Mouse (Mus musculus): Measurements from ENCODE around the gene Ppox.

Gene Ppox

GRCm38 (mm10) chr1:171265971-171266744 lies 14.8 kb downstream of the Ppox start:
- no peak for DNase-seq (ENCODE audit: low spot score in 2 of 2)

DNA sequence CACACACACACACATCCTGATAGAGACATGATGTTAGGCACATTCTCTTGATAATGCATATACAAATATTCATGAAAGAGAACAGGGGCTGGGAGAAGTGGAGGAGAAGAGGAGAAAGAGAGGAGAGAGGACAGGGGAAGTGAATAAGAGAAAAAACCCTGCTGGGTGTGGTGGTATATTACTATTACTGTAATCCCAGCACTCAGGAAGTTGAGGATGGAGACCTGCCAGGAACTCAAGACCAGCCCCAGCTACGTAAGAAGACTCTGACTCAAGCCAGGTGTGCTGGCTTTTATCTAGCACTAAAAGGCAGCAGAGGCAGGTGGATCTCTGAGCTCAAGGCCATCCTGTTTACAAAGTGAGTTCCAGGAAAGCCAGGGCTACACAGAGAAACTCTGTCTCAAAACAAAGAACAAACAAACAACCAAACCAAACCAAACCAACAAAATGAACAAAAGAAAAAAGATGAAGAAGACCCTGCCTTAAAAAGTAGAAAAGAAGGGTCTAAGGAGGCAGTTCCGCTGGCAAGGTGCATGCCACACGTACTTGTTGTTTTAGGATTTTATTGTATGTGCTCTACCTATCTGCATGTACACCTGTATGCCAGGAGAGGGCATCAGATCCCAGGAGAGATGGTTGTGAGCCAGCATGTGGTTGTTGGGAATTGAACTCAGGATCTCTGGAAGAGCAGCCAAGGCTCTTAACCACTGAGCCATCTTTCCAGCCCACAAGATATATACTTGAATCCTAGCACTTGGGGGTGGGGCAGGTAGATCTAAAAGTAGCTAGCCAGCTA lies 17.1 kb downstream of the Ppox start:
- DNase-seq (ENCODE audit: low spot score in 2 of 2) = no peak

DNA sequence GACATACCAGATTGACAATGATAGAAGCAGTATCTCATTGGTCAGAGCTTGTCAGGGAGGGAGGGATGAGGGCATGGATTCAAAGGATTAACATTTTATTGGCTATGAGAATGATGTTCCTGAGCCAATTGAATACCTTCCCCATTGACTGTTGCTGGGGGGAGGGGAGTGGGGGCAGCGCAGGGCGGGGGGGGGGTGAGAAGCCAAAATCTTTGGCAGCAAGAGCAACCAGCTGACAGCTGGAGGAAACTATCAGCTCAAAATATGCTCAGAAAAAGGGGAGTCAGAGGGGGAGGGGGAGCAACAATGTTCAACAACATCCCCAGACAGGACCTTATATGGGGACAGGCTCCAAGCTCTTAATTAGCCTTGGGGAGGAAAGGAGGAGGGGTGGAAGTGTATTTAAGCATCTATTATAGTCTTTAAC lies 17.8 kb downstream of the Ppox start:
- peak in 1 of 2 experiments; percentile 82 for DNase-seq (ENCODE audit: low spot score in 2 of 2)

DNA sequence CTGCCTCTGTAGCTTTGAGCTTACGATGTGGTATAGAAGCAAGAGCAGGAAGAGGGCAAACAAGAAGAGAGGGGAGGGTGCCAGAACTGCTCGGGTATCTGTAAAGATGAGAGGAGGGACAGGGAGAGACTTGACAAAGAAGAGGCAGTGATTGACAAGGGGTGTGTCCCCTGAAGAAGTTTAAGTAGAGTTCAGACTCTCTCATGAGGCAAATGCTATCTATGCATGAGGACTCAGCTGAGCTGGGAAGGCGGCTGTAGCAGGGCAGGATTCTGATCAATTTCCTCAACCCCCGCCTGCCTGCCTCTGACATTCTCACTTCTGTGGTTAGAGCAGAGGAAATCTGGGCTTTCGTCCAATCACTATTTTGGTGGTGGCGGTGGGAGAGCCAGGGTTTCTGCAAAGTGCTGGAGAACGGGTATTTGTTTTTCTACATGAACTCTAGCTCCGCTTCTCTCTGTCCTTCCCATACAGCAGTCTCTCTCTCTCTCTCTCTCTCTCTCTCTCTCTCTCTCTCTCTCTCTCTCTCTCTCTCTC lies 18.3 kb downstream of the Ppox start:
- peak; percentile 75 to 84 for DNase-seq (ENCODE audit: low spot score in 2 of 2)

GRCm38 (mm10) chr1:171260316-171260715 lies 20.7 kb downstream of the Ppox start:
- DNase-seq (ENCODE audit: low spot score in 2 of 2) = no peak

GRCm38 (mm10) chr1:171258921-171259320 lies 22.1 kb downstream of the Ppox start:
- DNase-seq (ENCODE audit: low spot score in 2 of 2) = no peak

DNA sequence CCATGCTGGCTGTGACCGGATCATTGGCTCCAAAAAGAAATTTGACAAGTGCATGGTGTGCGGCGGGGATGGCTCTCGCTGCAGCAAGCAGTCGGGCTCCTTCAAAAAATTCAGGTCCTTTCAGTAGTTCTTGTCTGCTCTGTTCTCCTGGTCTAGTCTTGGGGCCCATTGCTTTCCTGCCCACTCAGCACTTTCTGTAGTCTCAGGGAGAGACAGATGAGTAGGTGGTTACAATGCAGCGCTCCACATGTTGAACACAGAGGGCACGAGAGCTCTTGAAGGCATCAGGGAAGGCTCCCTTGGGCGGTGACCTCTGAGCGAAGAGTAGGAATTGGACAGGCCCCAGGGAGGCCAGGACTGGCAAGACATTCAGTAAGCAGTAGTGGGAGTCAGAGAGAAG lies 23.2 kb downstream of the Ppox start:
- no peak for DNase-seq (ENCODE audit: low spot score in 2 of 2)

DNA sequence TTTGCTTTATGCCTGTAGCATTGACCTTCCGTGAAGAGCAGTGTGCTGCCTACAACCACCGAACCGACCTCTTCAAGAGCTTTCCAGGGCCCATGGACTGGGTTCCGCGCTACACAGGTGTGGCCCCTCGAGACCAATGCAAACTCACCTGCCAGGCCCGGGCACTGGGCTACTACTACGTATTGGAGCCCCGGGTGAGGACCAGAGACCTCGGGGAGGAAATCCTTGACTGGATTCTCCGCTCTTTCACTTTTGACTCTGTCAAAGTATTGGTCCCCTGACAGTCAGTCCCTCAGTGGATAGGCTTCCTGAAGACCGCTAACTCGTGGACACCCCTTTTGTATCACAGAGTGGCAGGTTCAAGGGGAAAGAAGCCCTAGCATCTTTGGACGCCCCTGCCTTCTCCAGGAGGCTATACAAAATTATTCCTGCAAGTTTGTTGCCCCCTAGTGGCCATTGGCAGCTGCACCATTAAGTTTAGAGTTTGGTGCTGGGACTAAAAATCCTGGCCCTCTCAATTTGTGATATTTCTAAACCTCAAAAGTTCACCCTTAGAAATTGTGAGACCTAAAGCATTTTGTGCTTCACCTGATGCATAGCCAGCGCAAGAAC lies 23.9 kb downstream of the Ppox start:
- DNase-seq (ENCODE audit: low spot score in 2 of 2) = peak in 1 of 2 experiments; percentile 47

DNA sequence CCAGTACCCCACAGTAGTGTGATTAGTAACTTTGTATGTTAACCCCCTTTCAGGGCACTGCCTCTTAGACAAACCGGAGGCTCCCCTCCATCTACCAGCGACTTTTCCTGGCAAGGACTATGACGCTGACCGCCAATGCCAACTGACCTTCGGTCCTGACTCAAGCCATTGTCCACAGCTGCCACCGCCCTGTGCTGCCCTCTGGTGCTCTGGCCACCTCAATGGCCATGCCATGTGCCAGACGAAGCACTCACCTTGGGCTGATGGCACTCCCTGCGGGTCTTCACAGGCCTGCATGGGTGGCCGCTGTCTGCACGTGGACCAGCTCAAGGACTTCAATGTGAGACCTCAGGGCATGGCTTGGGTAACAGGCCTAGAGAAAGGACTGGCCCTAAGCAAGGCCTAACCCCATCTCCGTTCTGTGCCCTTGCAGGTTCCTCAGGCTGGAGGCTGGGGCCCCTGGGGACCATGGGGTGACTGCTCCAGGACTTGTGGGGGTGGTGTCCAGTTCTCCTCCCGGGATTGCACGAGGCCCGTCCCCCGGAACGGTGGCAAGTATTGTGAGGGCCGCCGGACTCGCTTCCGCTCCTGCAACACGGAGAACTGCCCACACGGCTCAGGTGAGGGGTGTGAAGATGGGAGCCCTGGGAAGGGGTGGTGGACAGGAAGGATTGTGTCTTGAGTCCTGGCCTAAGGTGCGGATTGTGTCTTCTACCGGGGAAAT lies 24.7 kb downstream of the Ppox start:
- no peak for DNase-seq (ENCODE audit: low spot score in 2 of 2)

DNA sequence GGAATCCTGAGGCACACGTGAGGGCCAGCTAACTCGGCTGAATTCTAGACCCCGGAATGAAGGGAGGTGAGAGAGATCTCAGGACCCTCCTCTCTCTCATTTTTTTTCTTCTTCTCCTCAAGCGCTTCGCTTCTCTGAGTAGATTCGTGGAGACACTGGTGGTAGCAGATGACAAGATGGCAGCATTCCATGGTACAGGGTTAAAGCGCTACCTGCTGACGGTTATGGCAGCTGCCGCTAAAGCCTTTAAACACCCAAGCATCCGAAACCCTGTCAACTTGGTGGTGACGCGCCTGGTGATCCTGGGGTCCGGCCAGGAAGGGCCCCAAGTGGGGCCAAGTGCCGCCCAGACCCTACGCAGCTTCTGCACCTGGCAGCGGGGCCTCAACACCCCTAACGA lies 28.6 kb downstream of the Ppox start:
- DNase-seq (ENCODE audit: low spot score in 2 of 2) = no peak

- no peak for DNase-seq (ENCODE audit: low spot score in 2 of 2)
Observed at GRCm38 (mm10) chr1:171251594-171252324, 29.2 kb downstream of the Ppox start.

- no peak for DNase-seq (ENCODE audit: low spot score in 2 of 2)
Observed at GRCm38 (mm10) chr1:171250680-171251593, 30.0 kb downstream of the Ppox start, which contains the start of gene Ndufs2. Gene Ndufs2 (minus strand): TSS chr1:171251388.

- peak in 1 of 2 experiments; percentile 53 for DNase-seq (ENCODE audit: low spot score in 2 of 2)
Observed at GRCm38 (mm10) chr1:171249913-171250600, 30.9 kb downstream of the Ppox start, which contains the start of gene Adamts4. Gene Adamts4 (plus strand): TSS chr1:171250421.

GRCm38 (mm10) chr1:171248386-171249226 lies 32.4 kb downstream of the Ppox start:
- no peak for DNase-seq (ENCODE audit: low spot score in 2 of 2)

- DNase-seq (ENCODE audit: low spot score in 2 of 2) = no peak
Observed at GRCm38 (mm10) chr1:171247916-171248315, 33.1 kb downstream of the Ppox start.

DNA sequence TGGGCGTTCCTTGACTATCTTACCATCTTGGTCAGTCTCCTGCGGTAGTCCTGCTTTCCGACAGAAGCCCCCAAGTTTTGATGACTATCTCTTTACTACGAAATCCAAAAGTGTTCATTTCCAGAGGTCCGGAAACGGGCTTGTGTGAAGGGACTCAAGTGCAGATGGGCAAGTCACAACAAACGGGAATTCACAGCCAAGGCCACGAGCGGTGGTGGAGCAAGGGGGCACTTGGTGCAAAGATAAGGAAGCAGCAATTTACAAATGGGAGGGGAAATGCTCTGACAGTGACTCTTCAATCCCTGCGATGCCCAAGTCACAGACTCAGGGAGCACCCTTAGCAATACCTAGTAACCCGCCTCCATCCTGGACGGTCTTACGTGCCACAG lies 33.5 kb downstream of the Ppox start:
- DNase-seq (ENCODE audit: low spot score in 2 of 2) = no peak

- DNase-seq (ENCODE audit: low spot score in 2 of 2) = peak; percentile 97
Observed at GRCm38 (mm10) chr1:171246709-171247452, 34.1 kb downstream of the Ppox start.
